Mouse (Mus musculus) frontal cortex, postnatal 25 days (tissue): Measurements from ENCODE around the gene Meis2.

Experiments used
- DNase-seq, 2 experiments: peaks; one replicate each; pipeline ENCODE4 v3.0.0; 2022; ENCODE audit warnings: low spot score in 2 of 2

Gene Meis2

DNA sequence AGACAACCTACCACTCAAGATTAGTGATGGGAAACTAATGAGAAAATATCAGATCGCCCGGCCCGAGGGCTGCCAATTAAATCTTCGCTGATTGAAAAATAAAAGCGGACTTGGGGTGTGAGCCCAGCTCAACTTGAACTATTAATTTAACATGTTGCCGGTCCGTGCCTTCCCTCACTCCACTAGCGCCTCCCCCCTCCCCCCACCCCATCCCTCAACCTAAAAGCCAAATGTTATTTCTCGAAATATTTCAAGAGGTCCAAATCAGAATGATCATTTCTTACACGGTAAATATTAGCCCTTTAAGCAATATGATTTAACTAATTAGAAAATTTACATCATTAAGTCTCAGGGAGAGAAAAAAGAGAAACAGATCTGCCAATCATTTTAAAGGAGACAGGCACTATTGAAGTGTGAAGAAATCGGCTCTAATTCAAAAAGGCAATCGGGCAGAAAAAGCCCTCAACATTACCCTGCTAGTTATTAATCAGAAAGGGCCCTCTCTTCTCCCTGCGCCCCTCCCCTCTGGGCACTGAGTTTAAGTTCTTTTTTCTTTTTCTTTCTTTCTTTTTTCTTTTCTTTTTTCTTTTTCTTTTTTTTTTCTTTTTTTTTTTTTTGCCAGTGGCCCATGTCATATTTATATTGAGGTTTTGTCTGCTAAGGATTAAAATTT is 209.1 kb downstream of the Meis2 start:
- no peak for DNase-seq

- DNase-seq = peak; percentile 85
These were observed 209.9 kb downstream of the Meis2 start for GRCm38 (mm10) chr2:115855511-115856400.

GRCm38 (mm10) chr2:115854828-115855311 is 210.8 kb downstream of the Meis2 start:
- DNase-seq = no peak

GRCm38 (mm10) chr2:115854007-115854827 is 211.4 kb downstream of the Meis2 start:
- DNase-seq = no peak

- DNase-seq = no peak
These were observed 212.4 kb downstream of the Meis2 start for GRCm38 (mm10) chr2:115853221-115853620.

DNA sequence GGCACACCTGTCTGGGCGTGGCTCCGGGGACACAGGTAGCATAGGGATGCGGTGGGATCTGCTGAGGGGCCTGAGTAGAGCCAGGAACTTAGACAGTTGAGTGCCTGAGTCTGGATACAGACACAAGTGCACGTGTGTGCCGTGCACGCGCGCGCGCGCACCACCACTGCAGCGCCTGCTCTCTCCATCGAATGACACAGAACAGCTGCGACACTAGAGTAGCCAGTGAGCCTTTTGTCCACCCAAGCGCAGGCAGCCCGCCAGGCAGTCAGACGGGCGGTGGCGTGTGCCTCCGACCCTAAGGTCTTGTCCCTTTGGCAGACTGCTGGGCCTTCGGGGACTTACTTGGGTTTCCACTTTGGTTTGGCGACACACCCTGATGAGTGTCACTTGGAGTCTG is 213.0 kb downstream of the Meis2 start:
- no peak for DNase-seq

- no peak for DNase-seq
These were observed 213.5 kb downstream of the Meis2 start for GRCm38 (mm10) chr2:115852109-115852508.

- no peak for DNase-seq
These were observed 214.7 kb downstream of the Meis2 start for GRCm38 (mm10) chr2:115850961-115851360.

DNA sequence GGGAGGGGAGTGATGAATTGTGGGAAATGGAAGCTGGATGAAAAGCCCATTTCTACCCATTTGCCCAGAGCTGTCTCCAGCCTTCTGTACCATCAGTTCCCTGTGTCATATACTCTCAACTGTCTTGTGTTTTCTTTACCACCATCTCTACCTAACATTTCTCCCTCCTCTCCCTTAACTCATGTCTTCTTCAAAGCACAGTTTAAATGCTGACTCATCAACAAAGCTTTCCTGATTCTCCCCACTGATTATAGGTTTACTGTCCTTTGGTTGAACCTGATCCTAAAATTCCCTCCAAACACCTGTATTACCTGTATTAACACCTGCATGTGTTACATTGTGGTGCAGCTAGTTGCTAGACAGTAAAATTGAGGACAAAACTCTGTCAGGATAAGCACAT is 222.8 kb downstream of the Meis2 start:
- DNase-seq = no peak

DNA sequence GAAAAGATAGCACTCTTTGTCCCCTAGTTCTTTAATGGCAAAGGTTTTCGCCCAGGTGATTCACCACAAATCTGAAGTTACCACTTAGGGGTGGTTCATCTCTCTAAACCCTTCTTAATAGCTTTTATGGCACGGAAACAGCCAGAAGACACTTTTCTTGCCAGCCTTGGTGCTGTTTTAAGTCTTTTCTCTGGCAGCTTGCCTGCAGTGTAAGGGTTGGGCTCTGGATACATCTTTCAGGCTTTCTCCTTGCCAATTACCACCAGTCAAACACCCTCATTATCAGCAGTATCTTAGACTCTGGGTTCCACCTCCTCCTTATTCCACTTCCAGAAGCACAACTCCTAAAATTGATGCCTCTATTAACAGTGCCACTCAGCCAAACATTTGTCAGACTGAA is 229.6 kb downstream of the Meis2 start:
- DNase-seq = no peak

DNA sequence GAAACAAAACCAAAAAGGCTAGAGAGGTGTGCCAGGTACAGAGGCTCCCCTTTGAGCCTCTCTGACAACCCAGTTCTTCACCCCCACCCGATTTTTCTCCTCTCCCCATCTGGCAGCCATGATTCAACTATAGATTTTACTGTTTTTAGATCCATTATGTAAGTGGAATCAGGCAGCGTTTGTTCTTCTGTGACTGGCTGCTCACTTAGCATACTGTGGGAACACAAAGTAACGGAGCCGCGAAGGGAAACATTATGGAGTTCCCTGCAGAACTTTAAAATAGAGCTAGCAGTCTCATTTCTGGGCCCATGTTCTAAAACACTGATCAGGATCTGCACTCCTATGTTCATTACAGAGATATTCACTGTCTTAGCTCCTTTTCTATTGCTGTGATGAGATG is 243.3 kb downstream of the Meis2 start:
- DNase-seq = peak; percentile 7 to 11

- no peak for DNase-seq
These were observed 247.7 kb downstream of the Meis2 start for GRCm38 (mm10) chr2:115817959-115818358.

- no peak for DNase-seq
These were observed 251.9 kb downstream of the Meis2 start for GRCm38 (mm10) chr2:115813721-115814120.

DNA sequence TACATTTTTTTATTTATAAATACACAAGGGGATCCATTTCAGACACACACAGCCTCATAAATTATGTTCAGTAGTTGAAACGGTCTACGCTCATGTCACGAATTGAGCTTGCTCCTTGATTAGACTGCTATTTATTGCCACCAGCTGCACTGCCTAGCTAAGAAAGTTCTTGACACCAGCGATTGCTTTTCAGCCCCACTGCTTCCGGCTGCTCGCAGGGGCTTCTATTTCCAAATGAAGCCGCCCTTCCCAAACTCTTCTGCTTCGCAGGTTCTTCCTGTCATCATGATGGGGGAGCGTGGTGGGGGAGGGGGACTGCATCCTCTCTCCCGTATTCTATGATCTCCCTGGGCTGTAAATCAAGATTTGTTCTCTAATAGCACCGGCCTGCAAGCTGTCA is 252.3 kb downstream of the Meis2 start:
- no peak for DNase-seq
